Mouse (Mus musculus) limb, embryonic 15.5 days (tissue): Measurements from ENCODE around the gene Itm2b. TPM values are rescaled to one million over a fixed set of nuclear protein-coding genes. Genes with fewer than 3 reads are reported as not detected.

Experiments used
- ATAC-seq: fragments of 200-750 bp; cut with Nextera tagmentation; 2 replicates; pipeline ENCODE4 v1.8.0; 2017; ENCODE audit warnings: low read depth, moderate TSS enrichment; ENCODE audit not compliant: insufficient number of reproducible peaks, low FRiP score, low TSS enrichment
- H3K27ac ChIP-seq: fragments of 300-500 bp; sonication (generic); 2 replicates; pipeline ENCODE4 v1.5.1; 2015; ENCODE audit warnings: moderate library complexity, mild to moderate bottlenecking, inconsistent platforms
- H3K27me3 ChIP-seq: fragments of 300-500 bp; sonication (generic); 2 replicates; pipeline ENCODE4 v1.6.1; 2015; ENCODE audit warnings: inconsistent platforms
- H3K36me3 ChIP-seq: fragments of 300-500 bp; sonication (generic); 2 replicates; pipeline ENCODE4 v1.6.1; 2015; ENCODE audit warnings: inconsistent platforms
- H3K4me1 ChIP-seq: fragments of 300-500 bp; sonication (generic); 2 replicates; pipeline ENCODE4 v1.6.1; 2015; ENCODE audit warnings: inconsistent platforms
- H3K4me2 ChIP-seq: fragments of 300-500 bp; sonication (generic); 2 replicates; pipeline ENCODE4 v1.6.1; 2015; ENCODE audit warnings: mild to moderate bottlenecking, inconsistent platforms
- H3K4me3 ChIP-seq: fragments of 300-500 bp; sonication (generic); 2 replicates; pipeline ENCODE4 v1.5.1; 2015; ENCODE audit warnings: mild to moderate bottlenecking, inconsistent platforms
- H3K9ac ChIP-seq: fragments of 300-500 bp; sonication (generic); 2 replicates; pipeline ENCODE4 v1.6.1; 2015; ENCODE audit warnings: inconsistent platforms
- H3K9me3 ChIP-seq: fragments of 300-500 bp; sonication (generic); 2 replicates; pipeline ENCODE4 v1.6.1; 2016; ENCODE audit warnings: inconsistent platforms
- WGBS: fragments of 180-500 bp; shearing (Covaris S2); methylation state at CpG from one replicate; pipeline ENCODE4 v1.1.7; 2015; 5-methylcytosine and 5-hydroxymethylcytosine counted together
- polyA plus RNA-seq: library from polyadenylated mRNA; unstranded; fragments of >200 nt; fragmentation: Nextera tagmentation; extraction: Ambion mirVana; gene quantifications from 2 replicates; pipeline ENCODE4 v1.2.1, GENCODE M21; 2015

Gene Itm2b
- polyA plus RNA-seq, 1 experiment from 2014 or later: 1,189 TPM

DNA sequence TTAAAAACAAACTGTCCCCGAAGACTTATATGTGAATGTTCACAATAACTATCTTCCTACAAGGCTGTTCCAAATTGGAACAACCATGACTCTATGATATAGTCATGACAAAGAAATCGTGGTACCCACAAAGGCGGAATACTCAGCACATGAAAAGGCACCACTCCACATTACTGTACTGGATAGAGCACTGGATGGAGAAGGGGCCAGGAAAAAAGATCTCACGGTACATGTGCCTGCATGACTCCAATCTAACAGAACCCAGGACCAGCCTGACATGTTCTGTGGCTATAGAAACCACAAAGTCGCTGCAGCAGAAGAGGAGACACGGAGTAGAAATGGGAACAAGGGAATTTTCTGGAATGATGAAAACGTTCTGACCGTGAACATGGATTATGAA is 30.4 kb downstream of the Itm2b start:
- no peak overlapping the region for H3K4me2 ChIP-seq
- no peaks in the 10 kb centered on the region for H3K27me3 ChIP-seq
- H3K4me1 ChIP-seq: no peaks in the 10 kb centered on the region
- no peak overlapping the region for H3K9ac ChIP-seq
- peaks cover 55% of the 10 kb centered on the region for H3K36me3 ChIP-seq
- 89% methylated on average over 8 of the region's 8 CpGs for WGBS
- no peaks in the 10 kb centered on the region for H3K9me3 ChIP-seq
- no peak overlapping the region for H3K4me3 ChIP-seq
- no peak overlapping the region for H3K27ac ChIP-seq
- ATAC-seq: no peak

GRCm38 (mm10) chr14:73351118-73351517 is 34.0 kb downstream of the Itm2b start:
- H3K9ac ChIP-seq: no peak overlapping the region
- H3K4me1 ChIP-seq: no peaks in the 10 kb centered on the region
- H3K27ac ChIP-seq: no peak overlapping the region
- ATAC-seq: no peak
- no peak overlapping the region for H3K4me3 ChIP-seq
- no peaks in the 10 kb centered on the region for H3K9me3 ChIP-seq
- no peaks in the 10 kb centered on the region for H3K27me3 ChIP-seq
- no peak overlapping the region for H3K4me2 ChIP-seq
- WGBS: 91% methylated on average over 5 of the region's 5 CpGs
- peaks cover 25% of the 10 kb centered on the region for H3K36me3 ChIP-seq

- peaks cover 16% of the 10 kb centered on the region; the same call in 1 of the 2 replicates for H3K36me3 ChIP-seq
- no peaks in the 10 kb centered on the region for H3K9me3 ChIP-seq
- H3K4me3 ChIP-seq: no peak overlapping the region
- no peak overlapping the region for H3K9ac ChIP-seq
- no peaks in the 10 kb centered on the region for H3K4me1 ChIP-seq
- no peak overlapping the region for H3K27ac ChIP-seq
- WGBS: 49% methylated on average over 1 of the region's 1 CpGs
- H3K27me3 ChIP-seq: no peaks in the 10 kb centered on the region
- ATAC-seq: no peak
- no peak overlapping the region for H3K4me2 ChIP-seq
Measured at GRCm38 (mm10) chr14:73350029-73350428, 35.1 kb downstream of the Itm2b start.

GRCm38 (mm10) chr14:73349061-73349670 is 35.9 kb downstream of the Itm2b start:
- Histone ChIP-seq H3K4me3 (no peak overlapping the region), H3K9me3 (no peaks in the 10 kb centered on the region), H3K4me2 (no peak overlapping the region), H3K4me1 (no peaks in the 10 kb centered on the region), H3K27me3 (no peaks in the 10 kb centered on the region), H3K27ac (no peak overlapping the region), H3K9ac (no peak overlapping the region), H3K36me3 (peaks cover 10% of the 10 kb centered on the region; the same call in 1 of the 2 replicates)
- ATAC-seq: no peak
- WGBS: 58% methylated on average over 7 of the region's 7 CpGs

DNA sequence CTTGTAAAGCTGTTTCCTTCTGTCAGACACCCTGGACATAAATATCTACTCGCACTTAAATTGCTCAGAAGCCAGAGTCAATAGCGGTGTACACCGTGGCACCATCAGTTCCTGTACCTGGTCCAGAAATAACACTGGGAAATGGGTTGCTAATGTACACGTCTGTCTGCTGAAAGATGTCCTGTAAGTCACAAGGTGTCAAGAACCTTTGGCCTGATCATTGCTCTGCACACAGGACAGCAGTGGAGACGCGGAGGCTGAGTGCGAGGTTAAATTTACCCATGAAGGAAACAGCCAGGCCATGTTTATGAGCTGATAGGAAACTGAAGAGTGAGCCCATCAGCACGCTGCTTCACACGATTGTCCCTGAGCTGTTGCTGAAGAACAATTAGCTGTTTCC is 37.8 kb downstream of the Itm2b start:
- Histone ChIP-seq H3K27ac (no peak overlapping the region), H3K4me1 (no peaks in the 10 kb centered on the region), H3K9me3 (no peaks in the 10 kb centered on the region), H3K4me2 (no peak overlapping the region), H3K4me3 (no peak overlapping the region), H3K9ac (no peak overlapping the region), H3K27me3 (no peaks in the 10 kb centered on the region), H3K36me3 (peaks cover 6% of the 10 kb centered on the region; the same call in 1 of the 2 replicates)
- 72% methylated on average over 9 of the region's 9 CpGs for whole genome bisulfite sequencing
- ATAC-seq: no peak

DNA sequence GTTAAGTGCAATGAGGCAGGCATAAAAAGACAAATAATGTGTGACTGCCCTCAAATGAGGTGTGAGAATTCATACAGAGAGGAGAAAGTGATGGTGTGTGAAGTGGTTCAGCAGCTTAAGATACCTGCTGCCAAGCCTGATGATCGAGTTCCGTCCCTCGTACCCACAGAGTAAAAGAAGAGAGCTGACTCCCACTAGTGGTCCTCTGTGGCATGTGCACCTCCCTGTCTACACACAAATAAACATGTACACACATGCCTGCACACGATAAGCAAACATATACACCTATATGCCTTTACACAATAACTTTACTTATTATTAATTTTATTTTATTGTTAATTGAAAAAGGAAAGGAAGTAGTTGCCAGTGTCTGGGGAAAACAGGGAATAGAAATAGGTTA is 39.5 kb downstream of the Itm2b start:
- 91% methylated on average over 4 of the region's 4 CpGs for WGBS
- ATAC-seq: no peak

DNA sequence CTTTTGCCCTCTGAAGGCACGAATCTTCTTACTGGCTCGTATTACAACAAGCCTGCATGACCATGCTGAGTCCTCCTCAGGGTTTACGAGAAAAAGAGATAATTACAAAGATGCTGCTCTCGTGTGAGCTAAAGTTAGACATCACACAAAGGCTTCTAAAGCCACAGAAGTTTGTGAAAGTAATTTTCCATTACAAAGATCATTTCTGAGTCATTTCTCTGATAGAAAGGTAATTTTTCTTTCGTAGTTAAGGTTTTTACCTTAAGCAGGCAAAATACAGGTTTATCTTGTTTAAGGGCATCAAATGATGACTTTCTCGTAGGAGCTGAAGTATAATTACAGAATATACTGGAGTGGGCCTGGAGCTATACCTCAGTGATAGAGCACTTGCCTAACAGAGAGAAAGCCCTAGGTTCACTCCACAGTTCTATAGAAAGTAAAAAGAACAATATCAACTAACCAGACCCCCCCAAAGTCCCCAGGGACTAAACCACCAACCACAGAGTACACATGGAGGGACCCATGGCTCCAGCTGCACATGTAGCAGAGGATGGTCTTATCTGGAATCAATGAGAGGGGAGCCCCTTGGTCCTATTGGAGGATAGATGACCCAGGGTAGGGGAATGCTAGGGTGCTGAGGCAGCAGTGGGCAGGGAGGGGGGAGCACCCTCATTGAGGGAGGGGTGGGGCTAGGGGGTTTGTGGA is 44.9 kb downstream of the Itm2b start:
- ATAC-seq: no peak
- H3K36me3 ChIP-seq: no peaks in the 10 kb centered on the region
- H3K27me3 ChIP-seq: no peaks in the 10 kb centered on the region
- WGBS: 39% methylated on average over 6 of the region's 6 CpGs
- H3K27ac ChIP-seq: no peak overlapping the region
- H3K4me2 ChIP-seq: no peak overlapping the region
- no peak overlapping the region for H3K9ac ChIP-seq
- H3K4me1 ChIP-seq: no peaks in the 10 kb centered on the region
- H3K4me3 ChIP-seq: no peak overlapping the region
- no peaks in the 10 kb centered on the region for H3K9me3 ChIP-seq

More for the DNA sequence above, 39.5 kb downstream of the Itm2b start:
- no peak overlapping the region for H3K4me3 ChIP-seq
- no peaks in the 10 kb centered on the region for H3K27me3 ChIP-seq
- no peak overlapping the region for H3K27ac ChIP-seq
- H3K4me1 ChIP-seq: no peaks in the 10 kb centered on the region
- H3K9me3 ChIP-seq: no peaks in the 10 kb centered on the region
- no peak overlapping the region for H3K9ac ChIP-seq
- H3K36me3 ChIP-seq: no peaks in the 10 kb centered on the region
- no peak overlapping the region for H3K4me2 ChIP-seq

GRCm38 (mm10) chr14:73339615-73340014 is 45.5 kb downstream of the Itm2b start:
- no peak overlapping the region for H3K4me2 ChIP-seq
- H3K27me3 ChIP-seq: no peaks in the 10 kb centered on the region
- no peaks in the 10 kb centered on the region for H3K4me1 ChIP-seq
- no peak for ATAC-seq
- no peaks in the 10 kb centered on the region for H3K36me3 ChIP-seq
- H3K9me3 ChIP-seq: no peaks in the 10 kb centered on the region
- H3K9ac ChIP-seq: no peak overlapping the region
- no peak overlapping the region for H3K27ac ChIP-seq
- WGBS: 63% methylated on average over 3 of the region's 3 CpGs
- no peak overlapping the region for H3K4me3 ChIP-seq

DNA sequence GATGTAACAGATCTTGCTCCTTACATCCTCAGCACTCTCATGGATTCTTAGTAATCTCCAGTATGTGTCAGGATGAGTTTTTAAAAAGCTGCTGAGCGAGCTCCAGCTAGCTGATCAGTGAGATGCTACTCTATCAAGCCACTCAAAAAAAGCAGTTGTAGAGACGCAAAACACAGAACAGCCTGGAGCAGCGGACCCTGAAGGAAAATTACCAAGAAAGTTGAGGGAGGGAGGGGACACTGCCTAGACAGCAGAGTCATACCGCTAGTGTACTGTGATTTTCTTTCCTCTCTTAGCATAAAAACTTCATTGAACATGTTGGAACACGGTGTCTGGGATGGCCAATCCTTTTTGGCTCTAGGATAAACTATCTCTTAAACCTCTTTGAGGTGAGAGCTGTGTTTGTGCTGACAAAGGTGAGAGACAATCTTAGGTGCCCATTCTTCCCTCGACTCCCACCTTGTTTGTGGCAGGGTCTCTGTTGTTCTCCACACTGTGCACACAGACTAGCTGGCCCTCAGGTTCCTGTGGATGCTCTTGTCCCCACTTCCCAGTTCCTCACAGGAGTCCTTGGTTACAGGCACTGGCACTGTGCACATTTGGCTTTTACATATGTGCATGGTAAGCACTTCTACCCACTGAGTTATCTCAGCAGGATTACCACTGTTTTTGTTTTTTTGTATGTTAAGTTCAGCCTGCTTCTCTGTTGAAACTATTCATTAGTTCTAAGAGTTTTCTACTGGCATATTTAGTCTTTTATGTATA is 48.6 kb downstream of the Itm2b start:
- ATAC-seq: no peak
- 65% methylated on average over 6 of the region's 6 CpGs for WGBS
- H3K36me3 ChIP-seq: no peaks in the 10 kb centered on the region
- H3K4me2 ChIP-seq: no peak overlapping the region
- H3K9ac ChIP-seq: no peak overlapping the region
- H3K4me1 ChIP-seq: no peaks in the 10 kb centered on the region
- H3K27ac ChIP-seq: no peak overlapping the region
- H3K4me3 ChIP-seq: no peak overlapping the region
- no peaks in the 10 kb centered on the region for H3K27me3 ChIP-seq
- H3K9me3 ChIP-seq: no peaks in the 10 kb centered on the region

GRCm38 (mm10) chr14:73334926-73335805 is 49.9 kb downstream of the Itm2b start:
- no peak for ATAC-seq
- 82% methylated on average over 22 of the region's 22 CpGs for WGBS

DNA sequence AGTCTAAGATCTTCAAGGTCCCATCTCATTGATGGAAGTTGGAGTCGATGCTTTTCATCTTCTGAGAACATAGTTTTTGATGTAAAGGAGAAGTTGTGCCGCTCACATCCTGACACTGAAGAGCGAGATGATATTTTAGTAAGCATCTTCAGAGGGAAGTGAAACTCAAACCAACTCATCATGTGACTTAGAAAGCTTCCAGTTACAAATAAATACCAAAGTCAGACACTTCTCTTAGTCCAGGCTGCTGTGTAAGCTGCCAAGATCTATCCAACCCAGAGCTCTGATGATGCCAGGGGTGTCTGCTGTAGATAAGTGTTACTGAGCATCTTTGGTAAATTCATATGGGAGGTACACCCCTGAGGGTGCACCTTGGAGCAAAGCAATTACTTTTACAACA is 51.2 kb downstream of the Itm2b start:
- Histone ChIP-seq H3K27me3 (no peaks in the 10 kb centered on the region), H3K9ac (no peak overlapping the region), H3K9me3 (no peaks in the 10 kb centered on the region), H3K4me2 (no peak overlapping the region), H3K4me3 (no peak overlapping the region), H3K36me3 (no peaks in the 10 kb centered on the region), H3K4me1 (no peaks in the 10 kb centered on the region), H3K27ac (no peak overlapping the region)
- WGBS: 91% methylated on average over 3 of the region's 3 CpGs
- ATAC-seq: no peak

More at GRCm38 (mm10) chr14:73334926-73335805, 49.9 kb downstream of the Itm2b start:
- H3K27ac ChIP-seq: no peak overlapping the region
- no peak overlapping the region for H3K9ac ChIP-seq
- H3K4me1 ChIP-seq: no peaks in the 10 kb centered on the region
- no peaks in the 10 kb centered on the region for H3K27me3 ChIP-seq
- no peaks in the 10 kb centered on the region for H3K36me3 ChIP-seq
- no peak overlapping the region for H3K4me2 ChIP-seq
- no peak overlapping the region for H3K4me3 ChIP-seq
- H3K9me3 ChIP-seq: no peaks in the 10 kb centered on the region
